Comparison of ENCODE assay signal across 8 mouse cellular contexts in genomic region chr4:117893376-117893775, GRCm38 (mm10). TPM values are rescaled to one million over a fixed set of nuclear protein-coding genes. Genes with fewer than 3 reads are reported as not detected.
A peak's percentile ranks its signal among the peaks of the same experiment; 100 is the strongest.
DNase-seq lines count a peak whose midpoint lies in the region; ATAC-seq lines count a peak whose summit lies in the region.
"Had no signal": no experiment of that assay in that cellular context is flagged by ENCODE, and none has a peak within 500 bp of the region (broad histone marks: within the 10 kb centered on the region; RNA-seq: fewer than 3 reads in every experiment).

No protein-coding gene starts in this region.

- WGBS in midbrain, embryonic 10.5 days, result 25% methylated on average over 9 of the region's 9 CpGs
- 26% methylated on average over 9 of the region's 9 CpGs for WGBS in midbrain, embryonic 16.5 days
- WGBS in limb, embryonic 10.5 days, result 20% methylated on average over 9 of the region's 9 CpGs
- 29% methylated on average over 9 of the region's 9 CpGs for WGBS in forebrain, embryonic 13.5 days

- peaks cover 64% of the 10 kb centered on the region for H3K36me3 ChIP-seq in midbrain, embryonic 10.5 days
- H3K36me3 ChIP-seq in midbrain, embryonic 16.5 days (ENCODE audit: control insufficient read depth, insufficient read depth, low read length), result peaks cover 14% of the 10 kb centered on the region
- H3K36me3 ChIP-seq in limb, embryonic 10.5 days, result peaks cover 67% of the 10 kb centered on the region
- H3K36me3 ChIP-seq in forebrain, embryonic 13.5 days (ENCODE audit: poor library complexity, severe bottlenecking), result peaks cover 63% of the 10 kb centered on the region

- H3K9ac ChIP-seq in midbrain, embryonic 16.5 days (ENCODE audit: low read depth, low read length), result no peak overlapping the region
- no peak overlapping the region for H3K9ac ChIP-seq in forebrain, embryonic 13.5 days
- H3K9ac ChIP-seq: liver, embryonic 14.5 days had no signal

- DNase-seq in midbrain, embryonic 10.5 days (ENCODE audit: low spot score), result peak; percentile 46
- peak; percentile 82 for DNase-seq in adrenal gland, postnatal 10 days
- peak; percentile 79 for DNase-seq in limb, embryonic 10.5 days (ENCODE audit: low spot score)
- peak; percentile 70 to 86 for DNase-seq in spleen, postnatal 4 days (ENCODE audit: low spot score in 2 of 2)
- DNase-seq in gastrocnemius, adult 8-10 months (ENCODE audit: low spot score in 2 of 2), result no peak

- no peak overlapping the region for H3K4me2 ChIP-seq in midbrain, embryonic 16.5 days (ENCODE audit: low read length)
- H3K4me2 ChIP-seq in forebrain, embryonic 13.5 days, result no peak overlapping the region

- ATAC-seq in midbrain, embryonic 16.5 days, result no peak
- ATAC-seq in forebrain, embryonic 13.5 days, result no peak

- H3K9me3 ChIP-seq in midbrain, embryonic 10.5 days (replicated peaks), result no peaks in the 10 kb centered on the region
- no peaks in the 10 kb centered on the region for H3K9me3 ChIP-seq in midbrain, embryonic 16.5 days (replicated peaks; ENCODE audit: control insufficient read depth, low read length, poor library complexity, severe bottlenecking)
- no peaks in the 10 kb centered on the region for H3K9me3 ChIP-seq in limb, embryonic 10.5 days (replicated peaks)
- no peaks in the 10 kb centered on the region for H3K9me3 ChIP-seq in forebrain, embryonic 13.5 days (replicated peaks)

- no peaks in the 10 kb centered on the region for H3K27me3 ChIP-seq in midbrain, embryonic 10.5 days (ENCODE audit: low read depth, poor library complexity, severe bottlenecking)
- H3K27me3 ChIP-seq in midbrain, embryonic 16.5 days (ENCODE audit: control insufficient read depth, insufficient read depth, low read depth, low read length), result no peaks in the 10 kb centered on the region
- no peaks in the 10 kb centered on the region for H3K27me3 ChIP-seq in limb, embryonic 10.5 days (ENCODE audit: low read depth, poor library complexity, severe bottlenecking)
- no peaks in the 10 kb centered on the region for H3K27me3 ChIP-seq in forebrain, embryonic 13.5 days

- H3K4me1 ChIP-seq in midbrain, embryonic 10.5 days, result peaks cover 19% of the 10 kb centered on the region
- peaks cover 7% of the 10 kb centered on the region for H3K4me1 ChIP-seq in midbrain, embryonic 16.5 days (ENCODE audit: control insufficient read depth, insufficient read depth, low read length)
- peaks cover 14% of the 10 kb centered on the region for H3K4me1 ChIP-seq in limb, embryonic 10.5 days
- peaks cover 15% of the 10 kb centered on the region for H3K4me1 ChIP-seq in forebrain, embryonic 13.5 days

- no peak overlapping the region for H3K27ac ChIP-seq in midbrain, embryonic 10.5 days (replicated peaks)
- H3K27ac ChIP-seq in midbrain, embryonic 16.5 days (ENCODE audit: low read length), result no peak overlapping the region
- no peak overlapping the region for H3K27ac ChIP-seq in limb, embryonic 10.5 days
- no peak overlapping the region for H3K27ac ChIP-seq in forebrain, embryonic 13.5 days
- H3K27ac ChIP-seq: liver, embryonic 14.5 days had no signal

- H3K4me3 ChIP-seq in midbrain, embryonic 10.5 days, result no peak overlapping the region
- H3K4me3 ChIP-seq in midbrain, embryonic 16.5 days (ENCODE audit: low read depth, low read length), result no peak overlapping the region
- H3K4me3 ChIP-seq in limb, embryonic 10.5 days, result no peak overlapping the region
- no peak overlapping the region for H3K4me3 ChIP-seq in forebrain, embryonic 13.5 days

RNA-seq across cellular contexts. Expression of gene Dph2, which starts 1.5 kb away (rescaled TPM):
- polyA plus RNA-seq in midbrain, embryonic 10.5 days (2016; fragmentation: Nextera tagmentation; extraction: Ambion mirVana), result 27.9 and 30.9 TPM in 2 replicates
- polyA plus RNA-seq in midbrain, embryonic 16.5 days (2015; fragmentation: Nextera tagmentation; extraction: Ambion mirVana), result 21.2 and 23.1 TPM in 2 replicates
- 1 to 10 TPM; 5.6 to 7.0 TPM for total RNA-seq in adrenal gland, postnatal 10 days (2021)
- 22.7 and 25.1 TPM in 2 replicates for polyA plus RNA-seq in limb, embryonic 10.5 days (2016; fragmentation: Nextera tagmentation; extraction: Ambion mirVana)
- total RNA-seq in gastrocnemius, adult 8-10 months (2022), result 1 to 10 TPM; 1.7 to 3.1 (median 2.5) TPM
- 27.3 and 28.5 TPM in 2 replicates for polyA plus RNA-seq in forebrain, embryonic 13.5 days (2015; fragmentation: Nextera tagmentation; extraction: Ambion mirVana)

RNA-seq across cellular contexts. Expression of gene Atp6v0b, which starts 6.2 kb away (rescaled TPM):
- 193 and 213 TPM in 2 replicates for polyA plus RNA-seq in midbrain, embryonic 10.5 days (2016; fragmentation: Nextera tagmentation; extraction: Ambion mirVana)
- 581 and 673 TPM in 2 replicates for polyA plus RNA-seq in midbrain, embryonic 16.5 days (2015; fragmentation: Nextera tagmentation; extraction: Ambion mirVana)
- 100 to 1,000 TPM; 145 to 149 TPM for total RNA-seq in adrenal gland, postnatal 10 days (2021)
- polyA plus RNA-seq in limb, embryonic 10.5 days (2016; fragmentation: Nextera tagmentation; extraction: Ambion mirVana), result 143 and 147 TPM in 2 replicates
- total RNA-seq in gastrocnemius, adult 8-10 months (2022), result 10 to 100 TPM; 86.6 to 96.0 (median 94.8) TPM
- polyA plus RNA-seq in forebrain, embryonic 13.5 days (2015; fragmentation: Nextera tagmentation; extraction: Ambion mirVana), result 333 and 349 TPM in 2 replicates

RNA-seq across cellular contexts. Expression of gene B4galt2, which starts 10.1 kb away (rescaled TPM):
- 24.8 and 27.9 TPM in 2 replicates for polyA plus RNA-seq in midbrain, embryonic 10.5 days (2016; fragmentation: Nextera tagmentation; extraction: Ambion mirVana)
- polyA plus RNA-seq in midbrain, embryonic 16.5 days (2015; fragmentation: Nextera tagmentation; extraction: Ambion mirVana), result 58.8 and 65.5 TPM in 2 replicates
- 10 to 100 TPM; 14.2 to 17.7 TPM for total RNA-seq in adrenal gland, postnatal 10 days (2021)
- 22.8 and 26.2 TPM in 2 replicates for polyA plus RNA-seq in limb, embryonic 10.5 days (2016; fragmentation: Nextera tagmentation; extraction: Ambion mirVana)
- total RNA-seq in gastrocnemius, adult 8-10 months (2022), result 1 to 10 TPM; 1.7 to 3.5 (median 2.1) TPM
- 28.7 and 32.0 TPM in 2 replicates for polyA plus RNA-seq in forebrain, embryonic 13.5 days (2015; fragmentation: Nextera tagmentation; extraction: Ambion mirVana)

RNA-seq across cellular contexts. Expression of gene Ccdc24, which starts 21.0 kb away (rescaled TPM):
- polyA plus RNA-seq in midbrain, embryonic 10.5 days (2016; fragmentation: Nextera tagmentation; extraction: Ambion mirVana), result 1.1 and 2.2 TPM in 2 replicates
- polyA plus RNA-seq in midbrain, embryonic 16.5 days (2015; fragmentation: Nextera tagmentation; extraction: Ambion mirVana), result 2.3 and 2.4 TPM in 2 replicates
- total RNA-seq in adrenal gland, postnatal 10 days (2021), result under 1 TPM; 0.64 to 0.78 TPM
- polyA plus RNA-seq in limb, embryonic 10.5 days (2016; fragmentation: Nextera tagmentation; extraction: Ambion mirVana), result 0.96 and 1.3 TPM in 2 replicates
- under 1 TPM in 2 of 4 experiments, not detected in 2; 0.24 to 0.56 TPM for total RNA-seq in gastrocnemius, adult 8-10 months (2022)
- 1.2 and 2.1 TPM in 2 replicates for polyA plus RNA-seq in forebrain, embryonic 13.5 days (2015; fragmentation: Nextera tagmentation; extraction: Ambion mirVana)

RNA-seq across cellular contexts. Expression of gene Ipo13, which starts 21.4 kb away (rescaled TPM):
- polyA plus RNA-seq in midbrain, embryonic 10.5 days (2016; fragmentation: Nextera tagmentation; extraction: Ambion mirVana), result 66.5 and 80.5 TPM in 2 replicates
- 66.9 and 69.5 TPM in 2 replicates for polyA plus RNA-seq in midbrain, embryonic 16.5 days (2015; fragmentation: Nextera tagmentation; extraction: Ambion mirVana)
- total RNA-seq in adrenal gland, postnatal 10 days (2021), result 10 to 100 TPM; 39.0 to 55.1 TPM
- 56.0 and 56.7 TPM in 2 replicates for polyA plus RNA-seq in limb, embryonic 10.5 days (2016; fragmentation: Nextera tagmentation; extraction: Ambion mirVana)
- 100 to 1,000 TPM; 268 to 350 (median 281) TPM for total RNA-seq in gastrocnemius, adult 8-10 months (2022)
- 60.5 and 70.6 TPM in 2 replicates for polyA plus RNA-seq in forebrain, embryonic 13.5 days (2015; fragmentation: Nextera tagmentation; extraction: Ambion mirVana)

Comparison
In these comparisons a context has a peak if more than half of its experiments do, and no peak if none do; other contexts are left out.
1. DNase-seq: peak in midbrain, embryonic 10.5 days (single experiment), adrenal gland, postnatal 10 days (single experiment), limb, embryonic 10.5 days (single experiment) and spleen, postnatal 4 days (2 of 2); none in gastrocnemius, adult 8-10 months (0 of 2).